Mouse (Mus musculus): ENCODE data around the gene Pou4f1.

Gene Pou4f1

GRCm38 (mm10) chr14:104467966-104468622 lies at the start of gene Pou4f1:
Gene Pou4f1, minus strand, starts transcription at chr14:104467999.
- TF ChIP-seq GATA4 (IDR thresholded peaks at IDR 0.05; ENCODE audit: insufficient replicate concordance, low read length), result no peak

DNA sequence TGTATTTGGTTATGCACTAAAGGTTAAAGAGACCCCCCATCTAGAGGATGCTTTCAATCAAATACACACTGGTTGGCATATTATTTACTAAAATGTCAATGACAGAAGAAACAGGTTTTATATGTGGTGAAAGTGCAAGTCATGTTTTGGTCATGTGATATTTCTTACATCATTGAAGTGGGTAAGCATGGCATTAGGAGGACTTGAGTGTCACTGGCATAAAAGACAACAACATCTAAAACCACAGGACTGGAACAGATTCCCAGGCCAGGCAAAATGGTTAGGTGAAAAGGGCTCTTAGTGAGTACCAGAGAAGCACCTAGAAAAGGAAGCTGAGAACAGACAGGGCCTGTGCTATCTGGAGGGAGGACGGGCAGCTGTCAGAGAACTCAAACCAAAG lies 43.9 kb upstream of the Pou4f1 start:
- no peak for TF ChIP-seq GATA4 (IDR thresholded peaks at IDR 0.05; ENCODE audit: insufficient replicate concordance, low read length)

DNA sequence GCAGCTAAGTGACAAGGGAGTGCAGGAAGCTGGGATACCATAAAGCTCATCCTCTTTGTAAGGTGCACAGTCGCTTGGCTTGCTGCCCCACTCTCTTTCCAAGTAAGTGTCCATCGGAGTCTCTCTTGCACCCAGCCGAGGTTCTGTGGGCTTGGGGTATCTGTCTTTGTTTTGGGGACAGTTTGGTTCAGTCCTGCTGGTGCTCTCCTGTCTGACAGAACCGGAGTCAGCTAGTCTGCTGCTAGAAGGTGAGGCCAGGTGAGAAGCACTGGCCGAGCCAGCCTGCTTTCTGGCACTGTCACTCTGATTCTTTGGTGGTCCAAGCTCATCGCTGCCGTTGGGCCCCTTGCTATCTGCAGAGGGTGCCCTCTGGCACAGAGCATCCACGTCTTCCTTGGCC lies 12.0 kb upstream of the Pou4f1 start:
- no peak for TF ChIP-seq GATA4 (IDR thresholded peaks at IDR 0.05; ENCODE audit: insufficient replicate concordance, low read length)

DNA sequence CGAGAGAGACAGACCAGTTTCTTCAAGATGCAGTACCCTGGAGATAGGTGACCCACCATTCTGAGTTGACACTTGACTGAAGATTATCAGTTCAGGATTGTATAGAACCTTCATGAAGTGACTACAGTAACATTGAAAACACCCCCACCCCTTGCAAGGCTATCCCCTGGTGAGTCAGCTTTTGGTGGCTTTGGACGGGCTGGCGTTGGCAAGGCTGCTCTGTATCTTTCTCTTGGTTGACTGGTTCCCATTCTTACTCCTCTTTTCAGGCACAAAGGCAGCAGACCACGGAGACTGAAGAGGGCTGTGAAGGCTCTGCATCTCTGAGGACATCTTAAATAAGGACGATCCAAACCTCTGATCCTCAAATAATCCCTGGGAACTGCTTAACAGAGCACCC lies 10.8 kb upstream of the Pou4f1 start:
- no peak for TF ChIP-seq GATA4 (IDR thresholded peaks at IDR 0.05; ENCODE audit: insufficient replicate concordance, low read length)

- no peak for TF ChIP-seq GATA4 (IDR thresholded peaks at IDR 0.05; ENCODE audit: insufficient replicate concordance, low read length)
Measured at GRCm38 (mm10) chr14:104477616-104478015, 9.8 kb upstream of the Pou4f1 start.

- TF ChIP-seq GATA4 (IDR thresholded peaks at IDR 0.05; ENCODE audit: insufficient replicate concordance, low read length), result no peak
Measured at GRCm38 (mm10) chr14:104475438-104475837, 7.6 kb upstream of the Pou4f1 start.

DNA sequence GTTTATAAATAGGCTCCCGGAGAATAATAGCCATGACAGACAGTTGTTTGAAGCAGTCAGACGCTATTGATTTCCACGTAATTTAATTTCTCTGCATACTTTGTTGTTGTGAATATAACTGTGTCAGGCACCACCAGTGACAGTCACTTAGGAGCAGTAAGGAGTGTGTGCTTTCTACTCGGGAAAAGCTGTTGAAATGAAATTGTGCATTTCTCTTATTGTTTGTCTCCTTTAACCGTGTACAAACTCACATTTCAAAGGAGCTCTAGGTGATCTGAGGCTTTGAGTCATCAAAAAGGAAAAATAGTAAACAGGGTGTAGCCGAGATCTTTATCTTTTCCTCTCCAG lies 798 bp upstream of the Pou4f1 start:
- no peak for TF ChIP-seq GATA4 (IDR thresholded peaks at IDR 0.05; ENCODE audit: insufficient replicate concordance, low read length)

- TF ChIP-seq GATA4 (IDR thresholded peaks at IDR 0.05; ENCODE audit: insufficient replicate concordance, low read length), result no peak
Measured at GRCm38 (mm10) chr14:104467133-104467965, 450 bp downstream of the Pou4f1 start.

DNA sequence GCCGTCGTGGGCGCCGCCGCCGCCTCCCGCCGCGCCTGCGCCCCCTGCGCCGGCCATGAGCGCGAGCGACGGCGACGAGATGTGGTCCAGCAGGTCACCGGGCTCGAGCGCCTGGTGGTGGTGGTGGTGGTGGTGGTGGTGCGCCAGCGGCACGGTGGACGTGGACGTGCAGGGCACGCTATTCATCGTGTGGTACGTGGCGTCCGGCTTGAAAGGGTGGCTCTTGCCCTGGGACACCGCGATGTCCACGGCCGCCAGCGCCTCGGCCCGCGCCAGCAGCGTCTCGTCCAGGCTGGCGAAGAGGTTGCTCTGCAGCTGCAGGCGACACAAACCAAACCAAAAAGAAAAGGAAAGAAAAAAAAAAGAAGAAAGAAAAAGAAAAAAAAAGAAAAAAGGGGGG lies 1.2 kb downstream of the Pou4f1 start:
- no peak for TF ChIP-seq GATA4 (IDR thresholded peaks at IDR 0.05; ENCODE audit: insufficient replicate concordance, low read length)

- TF ChIP-seq GATA4 (IDR thresholded peaks at IDR 0.05; ENCODE audit: insufficient replicate concordance, low read length), result no peak
Measured at GRCm38 (mm10) chr14:104465483-104466235, 2.1 kb downstream of the Pou4f1 start.

DNA sequence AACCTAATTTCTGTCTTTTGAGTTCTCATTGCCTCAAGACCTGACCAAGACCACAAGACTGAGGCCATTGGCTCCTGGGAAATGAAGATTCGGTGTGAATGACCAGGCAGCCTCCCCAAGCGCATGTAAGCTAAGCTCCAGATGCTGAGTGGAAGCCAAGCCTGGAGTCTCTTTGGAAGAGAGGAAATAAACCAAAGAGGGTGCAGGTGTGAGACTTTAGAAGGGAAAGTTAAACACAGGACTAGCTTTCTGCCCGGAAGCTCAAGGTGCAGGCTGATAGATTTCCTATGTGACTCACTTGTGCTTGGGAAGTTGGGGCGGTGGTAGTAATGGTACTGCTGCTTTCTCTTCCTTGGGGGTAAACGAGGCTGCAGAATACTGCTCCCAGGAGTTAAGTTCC lies 3.0 kb downstream of the Pou4f1 start:
- TF ChIP-seq GATA4 (IDR thresholded peaks at IDR 0.05; ENCODE audit: insufficient replicate concordance, low read length), result no peak

- no peak for TF ChIP-seq GATA4 (IDR thresholded peaks at IDR 0.05; ENCODE audit: insufficient replicate concordance, low read length)
Measured at GRCm38 (mm10) chr14:104463631-104464250, 4.1 kb downstream of the Pou4f1 start.

DNA sequence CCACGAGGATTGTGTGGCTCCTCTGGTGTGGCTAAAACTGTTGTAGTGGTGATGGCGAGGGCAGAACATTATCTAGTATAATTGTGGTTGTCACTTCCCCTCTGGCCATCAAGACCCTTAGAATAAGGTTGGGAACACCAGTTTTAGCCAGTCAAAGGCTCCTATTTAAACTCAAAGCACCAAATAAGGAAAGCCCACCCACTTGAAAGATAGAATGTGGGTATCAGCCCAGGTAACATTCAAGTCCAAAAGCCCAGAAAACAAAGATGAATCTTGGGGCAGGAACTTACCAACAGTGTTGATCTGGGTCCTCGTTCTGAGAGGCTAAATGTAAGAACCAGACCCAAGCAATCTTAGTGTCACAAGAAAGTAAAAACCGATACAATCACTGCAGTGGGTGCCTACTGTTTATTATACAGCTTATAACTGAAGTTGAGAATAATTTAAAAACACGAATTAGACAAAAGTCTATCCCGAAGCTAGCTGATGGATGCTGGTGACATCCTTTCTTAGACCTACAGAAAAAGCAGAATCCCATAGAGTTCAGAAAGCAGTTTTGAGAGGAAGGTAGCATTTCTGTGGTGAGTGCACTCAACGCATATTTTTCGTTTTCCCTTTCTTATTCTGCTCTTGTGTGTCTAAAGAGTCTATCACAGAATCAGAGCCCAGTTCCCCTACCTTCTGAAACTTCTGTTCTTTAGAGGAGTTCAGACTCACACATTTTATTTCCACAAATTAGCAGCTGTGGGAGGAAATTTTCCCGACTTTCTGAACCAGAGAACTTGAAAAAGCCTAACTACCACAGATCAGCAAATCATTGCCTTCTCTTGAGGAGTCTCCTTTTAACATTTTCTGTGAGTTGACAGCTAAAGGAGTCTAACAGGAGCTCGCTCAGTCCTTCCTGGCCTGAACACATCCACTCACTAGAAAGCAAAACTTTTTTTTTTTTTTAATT lies 6.2 kb downstream of the Pou4f1 start:
- TF ChIP-seq GATA4 (IDR thresholded peaks at IDR 0.05; ENCODE audit: insufficient replicate concordance, low read length), result no peak

All from liver, adult (tissue).